Mouse (Mus musculus): Measurements from ENCODE around the gene Ccdc13. TPM values are rescaled to one million over a fixed set of nuclear protein-coding genes. Genes with fewer than 3 reads are reported as not detected.

Ccdc13 gene
- polyA plus RNA-seq (2012; rRNA removed): 3.8 and 4.0 TPM in 2 replicates

GRCm38 (mm10) chr9:121838829-121839621 is at the start of gene Ccdc13:
TSS of gene Ccdc13 (minus strand) at chr9:121839461.

GRCm38 (mm10) chr9:121858153-121858488 is 18.9 kb upstream of the Ccdc13 start, which contains the start of gene Higd1a:
TSS of gene Higd1a (minus strand) at chr9:121858362.

GRCm38 (mm10) chr9:121791757-121792521 is 47.3 kb downstream of the Ccdc13 start, which contains the start of gene Hhatl:
TSS of gene Hhatl (minus strand) at chr9:121792507.

GRCm38 (mm10) chr9:121777484-121778065 is 61.7 kb downstream of the Ccdc13 start, which contains the start of gene Klhl40:
TSS of gene Klhl40 (plus strand) at chr9:121777607.

GRCm38 (mm10) chr9:121759091-121760081 is 79.9 kb downstream of the Ccdc13 start, which contains the start of gene Zfp651:
TSS of gene Zfp651 (plus strand) at chr9:121759330.

Other genes with a start within 250 kb of the Ccdc13 start
- 0.17 and 0.39 TPM in 2 replicates for gene Lyzl4, start 197.4 kb downstream of the Ccdc13 start, polyA plus RNA-seq (2012; rRNA removed)
- gene Vipr1, start 196.7 kb downstream of the Ccdc13 start, polyA plus RNA-seq (2012; rRNA removed): 1.4 and 2.9 TPM in 2 replicates
- gene Sec22c, start 134.0 kb downstream of the Ccdc13 start, polyA plus RNA-seq (2012; rRNA removed): 7.4 and 11.1 TPM in 2 replicates
- gene Ss18l2, start 129.1 kb downstream of the Ccdc13 start, polyA plus RNA-seq (2012; rRNA removed): 10.7 and 14.3 TPM in 2 replicates
- 46.0 and 59.0 TPM in 2 replicates for gene Nktr, start 120.3 kb downstream of the Ccdc13 start, polyA plus RNA-seq (2012; rRNA removed)
- gene Zfp651, start 80.1 kb downstream of the Ccdc13 start, polyA plus RNA-seq (2012; rRNA removed): 72.1 and 78.1 TPM in 2 replicates
- 0.87 and 0.97 TPM in 2 replicates for gene Klhl40, start 61.9 kb downstream of the Ccdc13 start, polyA plus RNA-seq (2012; rRNA removed)
- 5.1 and 5.4 TPM in 2 replicates for gene Hhatl, start 47.0 kb downstream of the Ccdc13 start, polyA plus RNA-seq (2012; rRNA removed)
- gene Higd1a, start 18.9 kb upstream of the Ccdc13 start, polyA plus RNA-seq (2012; rRNA removed): 11.7 and 13.6 TPM in 2 replicates
- gene Ackr2, start 58.9 kb upstream of the Ccdc13 start, polyA plus RNA-seq (2012; rRNA removed): 2.6 and 2.7 TPM in 2 replicates
- gene Cyp8b1, start 76.8 kb upstream of the Ccdc13 start, polyA plus RNA-seq (2012; rRNA removed): 0.36 and 0.40 TPM in 2 replicates
- 9.3 and 9.7 TPM in 2 replicates for gene Fam198a, start 111.5 kb upstream of the Ccdc13 start, polyA plus RNA-seq (2012; rRNA removed)
- 41.0 and 47.8 TPM in 2 replicates for gene Pomgnt2, start 157.6 kb upstream of the Ccdc13 start, polyA plus RNA-seq (2012; rRNA removed)